Comparison of ENCODE assay signal across 12 mouse cellular contexts in genomic region chr7:75295228-75295865, GRCm38 (mm10). TPM values are rescaled to one million over a fixed set of nuclear protein-coding genes. Genes with fewer than 3 reads are reported as not detected.
DNase-seq lines count a peak whose midpoint lies in the region; ATAC-seq and TF ChIP-seq lines count a peak whose summit lies in the region.
"Had no signal": no experiment of that assay in that cellular context is flagged by ENCODE, and none has a peak within 500 bp of the region (broad histone marks: within the 10 kb centered on the region; RNA-seq: fewer than 3 reads in every experiment).

No protein-coding gene starts in this region.

- no peak overlapping the region for H3K9ac ChIP-seq in forebrain, embryonic 15.5 days (replicated peaks)
- no peak overlapping the region for H3K9ac ChIP-seq in midbrain, embryonic 14.5 days (replicated peaks; ENCODE audit: low read length)
- H3K9ac ChIP-seq: embryonic facial prominence, embryonic 13.5 days; heart, embryonic 13.5 days; liver, postnatal 0 days had no signal

- POLR2A ChIA-PET in Patski (lab: Charles Lee): no interaction called here

- CTCF ChIA-PET in Patski (lab: Charles Lee): interaction anchor here (1.1 to 1.4 kb wide), 2 partner anchors 10 to 11 kb away, joined by 3 to 6 read pairs; no protein-coding TSS in a partner anchor

- 54% methylated on average over 5 of the region's 5 CpGs for WGBS in kidney, adult 2 months
- WGBS in forebrain, embryonic 15.5 days: 11% methylated on average over 5 of the region's 5 CpGs
- 11% methylated on average over 5 of the region's 5 CpGs for WGBS in midbrain, embryonic 14.5 days

- H3K27ac ChIP-seq in kidney, adult 2 months (ENCODE audit: insufficient read depth, low read depth, low read length): no peak overlapping the region
- peak overlapping the region; percentile 36 for H3K27ac ChIP-seq in forebrain, embryonic 15.5 days (replicated peaks)
- peak overlapping the region; percentile 33; the same call in 1 of the 2 replicates for H3K27ac ChIP-seq in midbrain, embryonic 14.5 days (replicated peaks; ENCODE audit: low read depth, low read length)
- H3K27ac ChIP-seq: embryonic facial prominence, embryonic 13.5 days; heart, embryonic 13.5 days had no signal

- no peak for TF ChIP-seq CTCF in kidney, adult 2 months (conservative IDR thresholded peaks at IDR 0.05; ENCODE audit: insufficient read depth, insufficient read length, low read depth, low read length)
- TF ChIP-seq CTCF in Patski (IDR thresholded peaks at IDR 0.05): no peak

- H3K27me3 ChIP-seq in kidney, adult 2 months (replicated peaks; ENCODE audit: control insufficient read depth, insufficient read depth, low read length): no peaks in the 10 kb centered on the region
- H3K27me3 ChIP-seq in Patski: no peaks in the 10 kb centered on the region
- H3K27me3 ChIP-seq in forebrain, embryonic 15.5 days: no peaks in the 10 kb centered on the region
- H3K27me3 ChIP-seq in midbrain, embryonic 14.5 days (ENCODE audit: control insufficient read depth, insufficient read depth, low read length): no peaks in the 10 kb centered on the region; the same call in 1 of the 2 replicates
- H3K27me3 ChIP-seq: embryonic facial prominence, embryonic 13.5 days had no signal

- TF ChIP-seq POLR2A in kidney, adult 2 months (IDR thresholded peaks at IDR 0.05; ENCODE audit: low read depth, low read length): no peak

- in situ Hi-C loops in Patski (cut with MboI; ENCODE audit: low pct_unique_long_range_greater_than_20kb): no loop called here

- H3K4me1 ChIP-seq in kidney, adult 2 months (ENCODE audit: control insufficient read depth, insufficient read depth, low read length): no peaks in the 10 kb centered on the region
- peaks cover 14% of the 10 kb centered on the region for H3K4me1 ChIP-seq in forebrain, embryonic 15.5 days
- peaks cover 19% of the 10 kb centered on the region for H3K4me1 ChIP-seq in midbrain, embryonic 14.5 days (ENCODE audit: control insufficient read depth, insufficient read depth, low read length)
- H3K4me1 ChIP-seq: embryonic facial prominence, embryonic 13.5 days; heart, embryonic 13.5 days had no signal

- ATAC-seq in Patski: peak; percentile 57
- peak; percentile 87 for ATAC-seq in forebrain, embryonic 15.5 days (replicated peaks)
- 0 out of 2 replicates have a peak, but pooled peaks have one; percentile 46 for ATAC-seq in midbrain, embryonic 14.5 days (ENCODE audit: low FRiP score, low TSS enrichment)
- ATAC-seq: liver, postnatal 0 days had no signal

- no peaks in the 10 kb centered on the region for H3K36me3 ChIP-seq in kidney, adult 2 months (ENCODE audit: control insufficient read depth, insufficient read depth, low read length)
- H3K36me3 ChIP-seq in forebrain, embryonic 15.5 days: no peaks in the 10 kb centered on the region
- H3K36me3 ChIP-seq in midbrain, embryonic 14.5 days (ENCODE audit: control insufficient read depth, insufficient read depth, low read length): no peaks in the 10 kb centered on the region
- H3K36me3 ChIP-seq: embryonic facial prominence, embryonic 13.5 days; heart, embryonic 13.5 days had no signal

- peak; percentile 4 for DNase-seq in kidney, adult 2 months
- DNase-seq in kidney, adult 8-10 months: no peak
- peak; percentile 51 for DNase-seq in Patski (ENCODE audit: low read depth, low spot score)
- DNase-seq in midbrain, embryonic 14.5 days: peak; percentile 55
- DNase-seq in c-Kit-positive CD71-positive TER-119-positive erythroid progenitor cells, embryonic 14.5 days (ENCODE audit: low spot score): no peak
- no peak for DNase-seq in ovary, postnatal 10 days (ENCODE audit: low spot score)
- DNase-seq in lung, postnatal 10 days: no peak
- DNase-seq: liver, postnatal 0 days; right cerebral cortex, postnatal 14 days had no signal

- no peak overlapping the region for H3K4me2 ChIP-seq in forebrain, embryonic 15.5 days (replicated peaks)
- H3K4me2 ChIP-seq in midbrain, embryonic 14.5 days (ENCODE audit: low read length): no peak overlapping the region
- H3K4me2 ChIP-seq: embryonic facial prominence, embryonic 13.5 days; heart, embryonic 13.5 days had no signal

- H3K9me3 ChIP-seq in forebrain, embryonic 15.5 days: no peaks in the 10 kb centered on the region
- no peaks in the 10 kb centered on the region for H3K9me3 ChIP-seq in midbrain, embryonic 14.5 days (ENCODE audit: control insufficient read depth, low read length)
- H3K9me3 ChIP-seq: embryonic facial prominence, embryonic 13.5 days; heart, embryonic 13.5 days had no signal

- H3K4me3 ChIP-seq in kidney, adult 2 months (ENCODE audit: insufficient read depth, low read depth, low read length): no peak overlapping the region
- H3K4me3 ChIP-seq in forebrain, embryonic 15.5 days: no peak overlapping the region
- H3K4me3 ChIP-seq in midbrain, embryonic 14.5 days (replicated peaks; ENCODE audit: low read depth, low read length): no peak overlapping the region
- H3K4me3 ChIP-seq: embryonic facial prominence, embryonic 13.5 days; heart, embryonic 13.5 days had no signal

RNA-seq across cellular contexts. Expression of gene Sv2b, which starts 13.7 kb away (rescaled TPM):
- polyA plus RNA-seq in kidney, adult 2 months (2012; rRNA removed): not detected in 2 replicates
- polyA plus RNA-seq in Patski (2021): 0.04 TPM
- 9.7 and 10.0 TPM in 2 replicates for polyA plus RNA-seq in forebrain, embryonic 15.5 days (2015; fragmentation: Nextera tagmentation; extraction: Ambion mirVana)
- polyA plus RNA-seq in midbrain, embryonic 14.5 days (2014; fragmentation: Nextera tagmentation; extraction: Ambion mirVana): 4.5 and 5.9 TPM in 2 replicates
- polyA plus RNA-seq: liver, postnatal 0 days had no signal

Comparison
In these comparisons a context has a peak if more than half of its experiments do, and no peak if none do; other contexts are left out.
1. DNase-seq: peak in kidney, adult 2 months (single experiment), Patski (single experiment) and midbrain, embryonic 14.5 days (single experiment); none in kidney, adult 8-10 months (0 of 2), c-Kit-positive CD71-positive TER-119-positive erythroid progenitor cells, embryonic 14.5 days (single experiment), ovary, postnatal 10 days (single experiment) and lung, postnatal 10 days (single experiment).
2. Peak in every context shown above with its lines, with median percentiles within 50 percentile points of each other: ATAC-seq.